Mouse (Mus musculus): ENCODE data around the gene Cd300a. TPM values are rescaled to one million over a fixed set of nuclear protein-coding genes. Genes with fewer than 3 reads are reported as not detected.
A peak's percentile ranks its signal among the peaks of the same experiment; 100 is the strongest.

Gene Cd300a
- polyA plus RNA-seq, 1 experiment, result 0.91 TPM

- WGBS, result 3% methylated on average over 35 of the region's 43 CpGs
- H3K27ac ChIP-seq (ENCODE audit: insufficient read depth, low read depth, low read length), result peak within 1 kb of the TSS; percentile 99
These were observed 39.2 kb upstream of the Cd300a start, which contains the start of gene Gprc5c for GRCm38 (mm10) chr11:114850452-114851268. Gene Gprc5c (plus strand): TSS chr11:114851152.

GRCm38 (mm10) chr11:114851269-114851607 is 38.6 kb upstream of the Cd300a start:
- Histone ChIP-seq H3K36me3 (ENCODE audit: control insufficient read depth, insufficient read depth, low read length) (no peaks in the 10 kb centered on the region), H3K27ac (ENCODE audit: insufficient read depth, low read depth, low read length) (peak overlapping the region; percentile 99)

More at GRCm38 (mm10) chr11:114850452-114851268, 39.2 kb upstream of the Cd300a start, which contains the start of gene Gprc5c:
- peak within 1 kb of the TSS; percentile 86 for H3K4me3 ChIP-seq (ENCODE audit: insufficient read depth, low read depth, low read length)
- no peaks in the 10 kb centered on the region for H3K27me3 ChIP-seq (replicated peaks; ENCODE audit: control insufficient read depth, insufficient read depth, low read length)
- DNase-seq, result peak; percentile 94
- H3K36me3 ChIP-seq (ENCODE audit: control insufficient read depth, insufficient read depth, low read length), result no peaks in the 10 kb centered on the region
- peaks cover 26% of the 10 kb centered on the region for H3K4me1 ChIP-seq (ENCODE audit: control insufficient read depth, insufficient read depth, low read length)
- no peak for TF ChIP-seq CTCF (conservative IDR thresholded peaks at IDR 0.05; ENCODE audit: insufficient read depth, insufficient read length, low read depth, low read length)
- peak; percentile 16 for TF ChIP-seq POLR2A (IDR thresholded peaks at IDR 0.05; ENCODE audit: low read depth, low read length)

GRCm38 (mm10) chr11:114851608-114852310 is 38.1 kb upstream of the Cd300a start:
- Histone ChIP-seq H3K27me3 (replicated peaks; ENCODE audit: control insufficient read depth, insufficient read depth, low read length) (no peaks in the 10 kb centered on the region), H3K27ac (ENCODE audit: insufficient read depth, low read depth, low read length) (peak overlapping the region; percentile 99), H3K36me3 (ENCODE audit: control insufficient read depth, insufficient read depth, low read length) (no peaks in the 10 kb centered on the region; the same call in 1 of the 2 replicates), H3K4me1 (ENCODE audit: control insufficient read depth, insufficient read depth, low read length) (peaks cover 28% of the 10 kb centered on the region), H3K4me3 (ENCODE audit: insufficient read depth, low read depth, low read length) (peak overlapping the region; percentile 86)
- peak; percentile 94 for DNase-seq
- TF ChIP-seq POLR2A (IDR thresholded peaks at IDR 0.05; ENCODE audit: low read depth, low read length) (peak; percentile 23), CTCF (conservative IDR thresholded peaks at IDR 0.05; ENCODE audit: insufficient read depth, insufficient read length, low read depth, low read length) (no peak)
- under 1% methylated on average over 65 of the region's 65 CpGs for WGBS

More at GRCm38 (mm10) chr11:114851269-114851607, 38.6 kb upstream of the Cd300a start:
- no peak for DNase-seq
- TF ChIP-seq POLR2A (IDR thresholded peaks at IDR 0.05; ENCODE audit: low read depth, low read length) (no peak), CTCF (conservative IDR thresholded peaks at IDR 0.05; ENCODE audit: insufficient read depth, insufficient read length, low read depth, low read length) (no peak)
- WGBS, result under 1% methylated on average over 27 of the region's 27 CpGs
- Histone ChIP-seq H3K4me1 (ENCODE audit: control insufficient read depth, insufficient read depth, low read length) (peaks cover 27% of the 10 kb centered on the region), H3K4me3 (ENCODE audit: insufficient read depth, low read depth, low read length) (peak overlapping the region; percentile 86), H3K27me3 (replicated peaks; ENCODE audit: control insufficient read depth, insufficient read depth, low read length) (no peaks in the 10 kb centered on the region)

GRCm38 (mm10) chr11:114852311-114853173 is 37.3 kb upstream of the Cd300a start:
- no peak for TF ChIP-seq CTCF (conservative IDR thresholded peaks at IDR 0.05; ENCODE audit: insufficient read depth, insufficient read length, low read depth, low read length)
- no peak for TF ChIP-seq POLR2A (IDR thresholded peaks at IDR 0.05; ENCODE audit: low read depth, low read length)
- no peaks in the 10 kb centered on the region for H3K27me3 ChIP-seq (replicated peaks; ENCODE audit: control insufficient read depth, insufficient read depth, low read length)
- peak; percentile 51 for DNase-seq
- peak overlapping the region; percentile 99 for H3K27ac ChIP-seq (ENCODE audit: insufficient read depth, low read depth, low read length)
- WGBS, result 4% methylated on average over 40 of the region's 40 CpGs
- peak overlapping the region; percentile 86 for H3K4me3 ChIP-seq (ENCODE audit: insufficient read depth, low read depth, low read length)
- no peaks in the 10 kb centered on the region; the same call in 1 of the 2 replicates for H3K36me3 ChIP-seq (ENCODE audit: control insufficient read depth, insufficient read depth, low read length)
- peaks cover 25% of the 10 kb centered on the region for H3K4me1 ChIP-seq (ENCODE audit: control insufficient read depth, insufficient read depth, low read length)

- Histone ChIP-seq H3K27me3 (replicated peaks; ENCODE audit: control insufficient read depth, insufficient read depth, low read length) (no peaks in the 10 kb centered on the region), H3K36me3 (ENCODE audit: control insufficient read depth, insufficient read depth, low read length) (no peaks in the 10 kb centered on the region; the same call in 1 of the 2 replicates), H3K27ac (ENCODE audit: insufficient read depth, low read depth, low read length) (peak overlapping the region; percentile 99), H3K4me1 (ENCODE audit: control insufficient read depth, insufficient read depth, low read length) (peaks cover 25% of the 10 kb centered on the region), H3K4me3 (ENCODE audit: insufficient read depth, low read depth, low read length) (peak overlapping the region; percentile 86)
- TF ChIP-seq POLR2A (IDR thresholded peaks at IDR 0.05; ENCODE audit: low read depth, low read length) (peak; percentile 23), CTCF (conservative IDR thresholded peaks at IDR 0.05; ENCODE audit: insufficient read depth, insufficient read length, low read depth, low read length) (no peak)
- no peak for DNase-seq
- WGBS, result 24% methylated on average over 7 of the region's 7 CpGs
These were observed 36.5 kb upstream of the Cd300a start for GRCm38 (mm10) chr11:114853174-114853838.

- 19% methylated on average over 6 of the region's 6 CpGs for WGBS
These were observed 35.3 kb upstream of the Cd300a start for GRCm38 (mm10) chr11:114854581-114854980.

More at GRCm38 (mm10) chr11:114854581-114854980, 35.3 kb upstream of the Cd300a start:
- Histone ChIP-seq H3K4me3 (ENCODE audit: insufficient read depth, low read depth, low read length) (peak overlapping the region; percentile 19; the same call in 1 of the 2 replicates), H3K36me3 (ENCODE audit: control insufficient read depth, insufficient read depth, low read length) (no peaks in the 10 kb centered on the region; the same call in 1 of the 2 replicates), H3K27me3 (replicated peaks; ENCODE audit: control insufficient read depth, insufficient read depth, low read length) (no peaks in the 10 kb centered on the region), H3K27ac (ENCODE audit: insufficient read depth, low read depth, low read length) (peak overlapping the region; percentile 99), H3K4me1 (ENCODE audit: control insufficient read depth, insufficient read depth, low read length) (peaks cover 21% of the 10 kb centered on the region)
- no peak for TF ChIP-seq POLR2A (IDR thresholded peaks at IDR 0.05; ENCODE audit: low read depth, low read length)
- no peak for TF ChIP-seq CTCF (conservative IDR thresholded peaks at IDR 0.05; ENCODE audit: insufficient read depth, insufficient read length, low read depth, low read length)
- peak; percentile 50 for DNase-seq
